Mouse (Mus musculus): ENCODE results near the gene Nkx2-2. TPM values are rescaled to one million over a fixed set of nuclear protein-coding genes. Genes with fewer than 3 reads are reported as not detected.

The Nkx2-2 gene
- polyA plus RNA-seq, 1 experiment: 0.05 TPM

DNA sequence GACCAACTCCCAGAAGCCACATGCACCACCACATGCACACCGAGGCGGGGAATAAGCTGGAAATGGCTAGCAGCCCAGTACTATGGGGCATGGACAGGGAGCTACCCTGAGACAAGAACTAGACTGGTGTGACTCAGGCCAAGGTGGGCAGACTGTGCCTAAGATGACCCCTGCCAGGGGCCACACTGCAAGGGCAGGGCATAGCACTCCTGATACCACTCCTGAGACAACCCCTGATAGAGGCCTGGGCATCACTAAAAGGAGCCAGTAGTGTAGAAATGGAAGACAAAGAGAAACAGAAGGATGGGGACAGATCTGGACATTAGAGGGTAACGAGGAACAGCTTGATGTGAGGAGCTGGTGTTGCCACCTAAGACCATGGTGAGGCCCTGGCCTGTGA, 28.7 kb downstream of the Nkx2-2 start:
- no peak for DNase-seq (ENCODE audit: low read depth in 1 of 2, low spot score in 2 of 2)
- no peaks in the 10 kb centered on the region for H3K4me1 ChIP-seq (ENCODE audit: control insufficient read depth, insufficient read depth, insufficient read length)
- no peak overlapping the region for H3K27ac ChIP-seq (ENCODE audit: insufficient read depth, low read length)
- 81% methylated on average over 3 of the region's 3 CpGs for WGBS
- H3K36me3 ChIP-seq (ENCODE audit: control insufficient read depth, insufficient read depth, low read length): no peaks in the 10 kb centered on the region
- H3K4me3 ChIP-seq (ENCODE audit: extremely low read depth, insufficient read depth, insufficient read length): no peak overlapping the region
- no peaks in the 10 kb centered on the region for H3K27me3 ChIP-seq (ENCODE audit: control insufficient read depth, insufficient read depth, low read length)
- TF ChIP-seq POLR2A (IDR thresholded peaks at IDR 0.05; ENCODE audit: low read depth, low read length): no peak
- no peak for TF ChIP-seq CTCF (IDR thresholded peaks at IDR 0.05; ENCODE audit: extremely low read depth, insufficient read depth, insufficient read length, insufficient replicate concordance)

DNA sequence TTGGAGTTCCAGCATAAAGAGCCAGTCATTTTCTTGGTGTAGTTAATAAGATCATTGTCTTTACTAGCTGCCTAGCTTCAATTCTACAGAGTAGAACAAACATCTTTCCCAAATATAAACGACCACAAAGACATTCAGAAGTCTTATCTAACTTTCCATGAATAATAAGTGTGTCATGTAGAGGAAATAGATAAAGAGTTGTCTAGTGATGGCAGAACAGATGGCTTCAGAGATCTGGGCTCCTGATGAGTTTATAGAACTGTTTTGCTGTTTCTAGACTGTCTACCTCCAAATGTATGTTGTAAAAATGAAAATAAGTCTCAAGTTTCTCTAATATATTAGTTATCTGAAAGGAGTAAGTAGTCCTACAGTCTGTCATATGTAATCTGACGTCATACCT, 41.5 kb downstream of the Nkx2-2 start:
- WGBS: 46% methylated on average over 2 of the region's 2 CpGs
- H3K4me1 ChIP-seq (ENCODE audit: control insufficient read depth, insufficient read depth, insufficient read length): no peaks in the 10 kb centered on the region
- H3K27ac ChIP-seq (ENCODE audit: insufficient read depth, low read length): no peak overlapping the region
- no peak overlapping the region for H3K4me3 ChIP-seq (ENCODE audit: extremely low read depth, insufficient read depth, insufficient read length)
- TF ChIP-seq POLR2A (IDR thresholded peaks at IDR 0.05; ENCODE audit: low read depth, low read length): no peak
- no peak for TF ChIP-seq CTCF (IDR thresholded peaks at IDR 0.05; ENCODE audit: extremely low read depth, insufficient read depth, insufficient read length, insufficient replicate concordance)
- no peaks in the 10 kb centered on the region for H3K27me3 ChIP-seq (ENCODE audit: control insufficient read depth, insufficient read depth, low read length)
- DNase-seq (ENCODE audit: low read depth in 1 of 2, low spot score in 2 of 2): no peak
- no peaks in the 10 kb centered on the region for H3K36me3 ChIP-seq (ENCODE audit: control insufficient read depth, insufficient read depth, low read length)

Other genes starting within 250 kb of the Nkx2-2 start
- 24.0 and 26.5 TPM in 2 replicates for gene Xrn2, start 181.2 kb downstream of the Nkx2-2 start, polyA plus RNA-seq (2012; rRNA removed)
- not detected in 2 replicates for gene Nkx2-4, start 108.8 kb downstream of the Nkx2-2 start, polyA plus RNA-seq (2012; rRNA removed)
- gene Pax1, start 167.7 kb upstream of the Nkx2-2 start, polyA plus RNA-seq (2012; rRNA removed): 0.15 and 0.18 TPM in 2 replicates

Data from spleen, adult 2 months (tissue).